Mouse (Mus musculus): ENCODE data around the gene A830031A19Rik. TPM values are rescaled to one million over a fixed set of nuclear protein-coding genes. Genes with fewer than 3 reads are reported as not detected.

Gene A830031A19Rik
- polyA plus RNA-seq, 1 experiment from 2014 or later, result not detected

GRCm38 (mm10) chr11:24076821-24077730 lies 2.2 kb upstream of the A830031A19Rik start:
- peak; percentile 65 for ATAC-seq
- Histone ChIP-seq H3K4me2 (replicated peaks; ENCODE audit: low read depth) (peak overlapping the region; percentile 100), H3K36me3 (ENCODE audit: control insufficient read depth, insufficient read depth) (no peaks in the 10 kb centered on the region), H3K4me1 (replicated peaks; ENCODE audit: control insufficient read depth, insufficient read depth, low read length) (no peaks in the 10 kb centered on the region), H3K27me3 (replicated peaks; ENCODE audit: control insufficient read depth, insufficient read depth, low read length) (peaks cover 19% of the 10 kb centered on the region), H3K9me3 (ENCODE audit: control insufficient read depth) (no peaks in the 10 kb centered on the region), H3K27ac (ENCODE audit: low read depth, low read length) (peak overlapping the region; percentile 87), H3K4me3 (ENCODE audit: low read depth, low read length) (peak overlapping the region; percentile 76), H3K9ac (ENCODE audit: low read depth, low read length) (peak overlapping the region; percentile 72)
- TF ChIP-seq CTCF (IDR thresholded peaks at IDR 0.05; ENCODE audit: low read depth), result peak; percentile 61
- under 1% methylated on average over 59 of the region's 59 CpGs for WGBS

DNA sequence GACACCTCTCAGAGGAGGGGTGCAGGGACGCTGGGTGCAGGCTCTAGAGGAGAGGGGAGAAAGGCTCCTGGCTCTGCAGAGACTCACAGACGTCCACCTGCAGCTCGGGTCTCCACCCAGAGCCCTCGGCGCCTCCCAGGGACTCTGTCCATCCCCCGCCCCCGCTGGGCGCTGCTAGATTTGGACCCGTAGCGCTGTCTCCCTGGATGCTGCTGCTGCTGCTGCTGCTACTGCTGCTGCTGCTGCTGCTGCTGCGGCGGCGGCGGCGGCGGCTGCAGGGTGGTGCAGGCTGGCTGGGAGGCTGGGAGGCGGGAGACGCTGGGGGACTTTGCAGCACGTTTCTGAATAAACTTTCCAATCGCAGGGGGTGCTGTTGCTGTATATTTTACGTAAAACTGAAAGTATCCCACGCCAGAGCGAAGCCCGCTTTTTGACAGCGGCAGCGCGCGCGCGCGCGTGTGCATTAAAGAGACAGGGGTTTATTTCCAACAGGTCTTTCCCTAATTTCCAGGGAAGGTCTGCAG lies 1.3 kb upstream of the A830031A19Rik start:
- ATAC-seq, result peak; percentile 23
- TF ChIP-seq CTCF (IDR thresholded peaks at IDR 0.05; ENCODE audit: low read depth), result peak; percentile 63
- H3K4me1 ChIP-seq (replicated peaks; ENCODE audit: control insufficient read depth, insufficient read depth, low read length), result no peaks in the 10 kb centered on the region
- H3K4me3 ChIP-seq (ENCODE audit: low read depth, low read length), result peak overlapping the region; percentile 76
- peak overlapping the region; percentile 100 for H3K4me2 ChIP-seq (replicated peaks; ENCODE audit: low read depth)
- peak overlapping the region; percentile 72 for H3K9ac ChIP-seq (ENCODE audit: low read depth, low read length)
- WGBS, result under 1% methylated on average over 25 of the region's 32 CpGs
- H3K27me3 ChIP-seq (replicated peaks; ENCODE audit: control insufficient read depth, insufficient read depth, low read length), result peaks cover 21% of the 10 kb centered on the region
- H3K36me3 ChIP-seq (ENCODE audit: control insufficient read depth, insufficient read depth), result no peaks in the 10 kb centered on the region
- H3K27ac ChIP-seq (ENCODE audit: low read depth, low read length), result peak overlapping the region; percentile 87
- H3K9me3 ChIP-seq (ENCODE audit: control insufficient read depth), result no peaks in the 10 kb centered on the region

DNA sequence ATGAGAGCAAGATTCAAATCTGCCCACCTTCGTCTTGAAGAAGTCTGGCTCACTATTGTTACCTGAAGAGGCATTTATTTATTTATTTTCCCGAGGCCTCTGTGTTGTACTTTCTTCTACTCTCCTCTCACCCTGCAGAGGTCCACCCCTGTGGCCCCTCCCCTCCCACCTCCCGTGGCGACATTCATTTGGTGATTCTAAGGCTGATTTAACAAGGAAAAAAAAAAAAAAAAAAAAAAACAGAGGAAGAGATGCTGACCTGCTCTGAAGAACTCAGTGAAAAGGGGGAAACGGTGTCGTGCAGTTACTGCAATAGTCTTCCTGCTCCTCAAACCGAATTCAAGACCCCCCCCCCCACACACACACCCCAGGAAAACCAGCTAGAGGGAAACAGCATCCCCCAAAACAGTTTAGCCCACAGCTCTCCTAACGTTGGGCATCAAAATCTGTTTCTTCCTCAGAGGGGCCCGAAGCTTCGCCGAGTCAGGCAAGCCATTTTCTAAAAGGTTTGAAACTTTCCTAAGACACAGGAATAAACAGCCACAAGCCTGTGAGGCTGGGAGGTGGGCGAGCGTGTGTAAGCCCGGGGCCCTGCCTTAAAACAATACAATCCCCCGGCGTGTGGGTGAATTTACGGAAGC lies 752 bp upstream of the A830031A19Rik start:
- H3K4me3 ChIP-seq (ENCODE audit: low read depth, low read length), result peak overlapping the region; percentile 76
- 2% methylated on average over 17 of the region's 17 CpGs for WGBS
- H3K36me3 ChIP-seq (ENCODE audit: control insufficient read depth, insufficient read depth), result no peaks in the 10 kb centered on the region
- H3K9me3 ChIP-seq (ENCODE audit: control insufficient read depth), result no peaks in the 10 kb centered on the region
- peak overlapping the region; percentile 100 for H3K4me2 ChIP-seq (replicated peaks; ENCODE audit: low read depth)
- H3K4me1 ChIP-seq (replicated peaks; ENCODE audit: control insufficient read depth, insufficient read depth, low read length), result no peaks in the 10 kb centered on the region
- TF ChIP-seq CTCF (IDR thresholded peaks at IDR 0.05; ENCODE audit: low read depth), result no peak
- H3K27me3 ChIP-seq (replicated peaks; ENCODE audit: control insufficient read depth, insufficient read depth, low read length), result peaks cover 21% of the 10 kb centered on the region
- ATAC-seq, result no peak
- no peak overlapping the region for H3K27ac ChIP-seq (ENCODE audit: low read depth, low read length)
- H3K9ac ChIP-seq (ENCODE audit: low read depth, low read length), result peak overlapping the region; percentile 72; the same call in 1 of the 2 replicates

DNA sequence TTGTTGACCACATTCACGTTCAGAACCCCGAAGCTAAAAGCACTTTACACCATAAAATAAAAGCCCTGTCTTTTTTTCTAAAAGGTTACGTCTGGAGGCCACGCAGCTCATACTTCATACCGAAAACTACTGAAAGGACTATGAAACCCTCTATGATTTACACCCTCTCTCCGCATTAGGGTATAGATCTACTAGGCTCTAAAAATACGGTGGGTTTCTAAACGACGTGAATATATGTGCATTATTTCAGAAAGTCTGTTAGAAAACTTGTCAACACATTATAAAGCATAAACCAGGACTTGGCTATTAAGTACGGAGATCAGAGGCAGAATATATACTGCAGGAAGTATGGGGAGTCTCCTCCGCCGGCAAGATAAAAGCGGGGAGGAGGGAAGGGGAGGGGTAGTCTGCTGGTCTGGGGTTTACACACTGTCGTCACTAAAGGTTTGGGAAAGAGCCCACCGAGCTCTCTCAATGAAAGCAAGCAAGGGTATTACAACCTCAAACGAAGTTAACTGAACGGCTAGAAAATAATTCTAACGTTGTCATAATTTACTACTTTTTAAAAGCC lies 748 bp downstream of the A830031A19Rik start:
- 5% methylated on average over 18 of the region's 18 CpGs for WGBS

GRCm38 (mm10) chr11:24065313-24065712 lies 9.5 kb downstream of the A830031A19Rik start:
- Histone ChIP-seq H3K36me3 (ENCODE audit: control insufficient read depth, insufficient read depth) (no peaks in the 10 kb centered on the region), H3K27me3 (replicated peaks; ENCODE audit: control insufficient read depth, insufficient read depth, low read length) (peaks cover 36% of the 10 kb centered on the region), H3K4me1 (replicated peaks; ENCODE audit: control insufficient read depth, insufficient read depth, low read length) (0 out of 2 replicates have a peak, but pooled peaks cover 3% of the 10 kb centered on the region), H3K27ac (ENCODE audit: low read depth, low read length) (no peak overlapping the region), H3K4me3 (ENCODE audit: low read depth, low read length) (no peak overlapping the region), H3K9me3 (ENCODE audit: control insufficient read depth) (no peaks in the 10 kb centered on the region), H3K9ac (ENCODE audit: low read depth, low read length) (no peak overlapping the region), H3K4me2 (replicated peaks; ENCODE audit: low read depth) (no peak overlapping the region)
- peak; percentile 56 for TF ChIP-seq CTCF (IDR thresholded peaks at IDR 0.05; ENCODE audit: low read depth)
- WGBS, result 60% methylated on average over 4 of the region's 4 CpGs
- ATAC-seq, result no peak

More for the DNA sequence above, 748 bp downstream of the A830031A19Rik start:
- Histone ChIP-seq H3K9ac (ENCODE audit: low read depth, low read length) (no peak overlapping the region), H3K27ac (ENCODE audit: low read depth, low read length) (no peak overlapping the region), H3K27me3 (replicated peaks; ENCODE audit: control insufficient read depth, insufficient read depth, low read length) (peaks cover 29% of the 10 kb centered on the region), H3K4me2 (replicated peaks; ENCODE audit: low read depth) (peak overlapping the region; percentile 100), H3K36me3 (ENCODE audit: control insufficient read depth, insufficient read depth) (no peaks in the 10 kb centered on the region), H3K4me1 (replicated peaks; ENCODE audit: control insufficient read depth, insufficient read depth, low read length) (no peaks in the 10 kb centered on the region), H3K4me3 (ENCODE audit: low read depth, low read length) (peak overlapping the region; percentile 26), H3K9me3 (ENCODE audit: control insufficient read depth) (no peaks in the 10 kb centered on the region)
- ATAC-seq, result no peak
- no peak for TF ChIP-seq CTCF (IDR thresholded peaks at IDR 0.05; ENCODE audit: low read depth)

GRCm38 (mm10) chr11:24064221-24064620 lies 10.6 kb downstream of the A830031A19Rik start:
- H3K27me3 ChIP-seq (replicated peaks; ENCODE audit: control insufficient read depth, insufficient read depth, low read length), result peaks cover 37% of the 10 kb centered on the region
- ATAC-seq, result no peak
- WGBS, result 66% methylated on average over 6 of the region's 6 CpGs
- no peak overlapping the region for H3K9ac ChIP-seq (ENCODE audit: low read depth, low read length)
- no peak overlapping the region for H3K4me3 ChIP-seq (ENCODE audit: low read depth, low read length)
- H3K9me3 ChIP-seq (ENCODE audit: control insufficient read depth), result no peaks in the 10 kb centered on the region
- no peak for TF ChIP-seq CTCF (IDR thresholded peaks at IDR 0.05; ENCODE audit: low read depth)
- no peak overlapping the region for H3K27ac ChIP-seq (ENCODE audit: low read depth, low read length)
- 0 out of 2 replicates have a peak, but pooled peaks cover 3% of the 10 kb centered on the region for H3K4me1 ChIP-seq (replicated peaks; ENCODE audit: control insufficient read depth, insufficient read depth, low read length)
- H3K4me2 ChIP-seq (replicated peaks; ENCODE audit: low read depth), result no peak overlapping the region
- H3K36me3 ChIP-seq (ENCODE audit: control insufficient read depth, insufficient read depth), result no peaks in the 10 kb centered on the region

All from intestine, postnatal 0 days (tissue).